Mouse (Mus musculus): ENCODE results near the gene Rpl35a. TPM values are rescaled to one million over a fixed set of nuclear protein-coding genes. Genes with fewer than 3 reads are reported as not detected.

The Rpl35a gene
- total RNA-seq, 1 experiment: 1,755 TPM

DNA sequence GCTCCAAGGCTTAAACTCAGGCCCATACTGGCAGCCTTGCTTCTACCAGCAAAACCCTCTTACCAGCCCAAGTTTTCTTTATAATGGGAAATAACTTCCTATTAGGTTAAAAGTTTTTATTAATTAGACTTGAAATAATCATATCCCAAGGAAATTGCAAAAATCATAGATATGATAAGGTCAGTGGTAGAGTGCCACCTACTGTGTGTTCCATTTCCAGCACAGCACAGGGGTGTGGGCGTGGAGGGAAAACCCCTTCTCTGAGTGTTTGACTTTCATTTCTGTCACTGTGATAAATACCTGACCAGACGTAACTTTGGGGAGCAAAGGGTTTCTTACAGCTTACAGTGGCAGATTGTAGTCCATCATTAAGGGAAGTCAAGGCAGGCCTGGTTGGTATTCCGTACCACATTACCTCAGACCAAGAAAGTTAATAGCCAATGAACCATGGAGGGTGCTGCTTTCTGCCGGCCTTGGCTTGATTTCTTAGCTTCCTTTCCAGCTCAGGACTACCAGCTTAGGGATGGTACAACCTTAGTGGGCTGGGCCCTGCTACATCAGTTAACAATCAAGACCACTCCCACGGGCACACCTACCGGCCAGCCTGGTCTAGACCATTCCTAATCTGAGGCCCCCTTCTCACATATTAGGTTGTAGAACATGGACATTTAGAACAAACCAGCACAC lies 16.8 kb downstream of the Rpl35a start:
- Histone ChIP-seq H3K27ac (ENCODE audit: insufficient read depth, low read depth, low read length, poor library complexity, severe bottlenecking) (no peak overlapping the region), H3K9me3 (ENCODE audit: control insufficient read depth, insufficient read depth, low read depth, low read length) (no peaks in the 10 kb centered on the region), H3K9ac (ENCODE audit: insufficient read depth, low read depth, low read length, poor library complexity, severe bottlenecking) (no peak overlapping the region), H3K4me1 (ENCODE audit: control insufficient read depth in 2 of 2, insufficient read depth in 2 of 2, low read length in 2 of 2, poor library complexity in 1 of 2) (peaks cover 0 to 2% of the 10 kb centered on the region in 2 experiments; a peak in 1 of 4 replicates), H3K4me3 (ENCODE audit: insufficient read depth in 1 of 2, low read depth in 1 of 2, low read length in 2 of 2, poor library complexity in 1 of 2, severe bottlenecking in 1 of 2) (no peak overlapping the region), H3K36me3 (ENCODE audit: control insufficient read depth, insufficient read depth, low read length, poor library complexity, severe bottlenecking) (peaks cover 10% of the 10 kb centered on the region; the same call in 1 of the 2 replicates)
- in situ Hi-C loops (cut with MboI; ENCODE audit: low sequenced_read_pairs in 2 of 2, unreplicated experiment in 2 of 2): no loop called here
- TF ChIP-seq CHD2 (IDR thresholded peaks at IDR 0.05; ENCODE audit: low read depth, low read length): no peak
- DNase-seq (ENCODE audit: low read depth, low spot score): no peak

GRCm38 (mm10) chr16:33074967-33075366 lies 18.7 kb downstream of the Rpl35a start:
- DNase-seq (ENCODE audit: low read depth, low spot score): no peak
- Histone ChIP-seq H3K9me3 (ENCODE audit: control insufficient read depth, insufficient read depth, low read depth, low read length) (no peaks in the 10 kb centered on the region), H3K27ac (ENCODE audit: insufficient read depth, low read depth, low read length, poor library complexity, severe bottlenecking) (no peak overlapping the region), H3K4me1 (ENCODE audit: control insufficient read depth in 2 of 2, insufficient read depth in 2 of 2, low read length in 2 of 2, poor library complexity in 1 of 2) (peaks cover 0 to 4% of the 10 kb centered on the region in 2 experiments; a peak in 1 of 4 replicates), H3K9ac (ENCODE audit: insufficient read depth, low read depth, low read length, poor library complexity, severe bottlenecking) (no peak overlapping the region), H3K36me3 (ENCODE audit: control insufficient read depth, insufficient read depth, low read length, poor library complexity, severe bottlenecking) (peaks cover 8% of the 10 kb centered on the region; the same call in 1 of the 2 replicates), H3K4me3 (ENCODE audit: insufficient read depth in 1 of 2, low read depth in 1 of 2, low read length in 2 of 2, poor library complexity in 1 of 2, severe bottlenecking in 1 of 2) (no peak overlapping the region)
- no peak for TF ChIP-seq ZNF384 (IDR thresholded peaks at IDR 0.05; ENCODE audit: low read depth, low read length)
- TF ChIP-seq ZC3H11A (IDR thresholded peaks at IDR 0.05; ENCODE audit: borderline replicate concordance, low read depth, low read length): no peak
- TF ChIP-seq MAFK (IDR thresholded peaks at IDR 0.05; ENCODE audit: insufficient read depth, low read depth, low read length): no peak
- TF ChIP-seq CHD2 (IDR thresholded peaks at IDR 0.05; ENCODE audit: low read depth, low read length): no peak
- in situ Hi-C loops (cut with MboI; ENCODE audit: low sequenced_read_pairs in 2 of 2, unreplicated experiment in 2 of 2): no loop called here

DNA sequence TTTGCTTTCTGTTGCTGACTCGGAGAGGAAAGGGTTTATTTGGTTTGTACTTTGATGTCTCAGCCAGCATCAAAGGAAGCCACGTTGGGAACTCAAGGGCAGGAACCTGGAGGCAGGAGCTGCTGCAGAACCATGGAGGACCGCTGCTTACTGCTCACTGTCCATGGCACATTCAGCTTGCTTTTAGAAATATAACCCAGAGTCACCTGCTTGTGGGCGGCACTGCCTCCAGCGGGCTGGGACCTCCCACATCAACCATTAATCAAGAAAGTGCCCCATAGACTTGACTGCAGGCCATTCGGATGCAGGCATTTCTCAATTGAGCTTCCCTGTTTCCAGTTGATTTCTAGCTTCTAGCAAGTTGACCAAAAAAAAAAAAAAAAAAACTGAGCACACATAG lies 19.8 kb downstream of the Rpl35a start:
- H3K9ac ChIP-seq (ENCODE audit: insufficient read depth, low read depth, low read length, poor library complexity, severe bottlenecking): no peak overlapping the region
- TF ChIP-seq HCFC1 (IDR thresholded peaks at IDR 0.05; ENCODE audit: borderline replicate concordance, insufficient read depth, low read length): no peak
- TF ChIP-seq CHD2 (IDR thresholded peaks at IDR 0.05; ENCODE audit: low read depth, low read length): no peak
- no peak for TF ChIP-seq MAFK (IDR thresholded peaks at IDR 0.05; ENCODE audit: insufficient read depth, low read depth, low read length)
- TF ChIP-seq ZNF384 (IDR thresholded peaks at IDR 0.05; ENCODE audit: low read depth, low read length): no peak
- no peak for TF ChIP-seq ZC3H11A (IDR thresholded peaks at IDR 0.05; ENCODE audit: borderline replicate concordance, low read depth, low read length)
- in situ Hi-C loops (cut with MboI; ENCODE audit: low sequenced_read_pairs in 2 of 2, unreplicated experiment in 2 of 2): no loop called here
- H3K4me1 ChIP-seq (ENCODE audit: control insufficient read depth in 2 of 2, insufficient read depth in 2 of 2, low read length in 2 of 2, poor library complexity in 1 of 2): peaks cover 0 to 4% of the 10 kb centered on the region in 2 experiments; a peak in 1 of 4 replicates
- no peak for DNase-seq (ENCODE audit: low read depth, low spot score)
- H3K27ac ChIP-seq (ENCODE audit: insufficient read depth, low read depth, low read length, poor library complexity, severe bottlenecking): no peak overlapping the region
- peaks cover 7% of the 10 kb centered on the region; the same call in 1 of the 2 replicates for H3K36me3 ChIP-seq (ENCODE audit: control insufficient read depth, insufficient read depth, low read length, poor library complexity, severe bottlenecking)
- H3K9me3 ChIP-seq (ENCODE audit: control insufficient read depth, insufficient read depth, low read depth, low read length): no peaks in the 10 kb centered on the region
- H3K4me3 ChIP-seq (ENCODE audit: insufficient read depth in 1 of 2, low read depth in 1 of 2, low read length in 2 of 2, poor library complexity in 1 of 2, severe bottlenecking in 1 of 2): no peak overlapping the region

GRCm38 (mm10) chr16:33077069-33077627 lies 20.9 kb downstream of the Rpl35a start:
- peaks cover 0 to 4% of the 10 kb centered on the region in 2 experiments; a peak in 1 of 4 replicates for H3K4me1 ChIP-seq (ENCODE audit: control insufficient read depth in 2 of 2, insufficient read depth in 2 of 2, low read length in 2 of 2, poor library complexity in 1 of 2)
- in situ Hi-C loops (cut with MboI; ENCODE audit: low sequenced_read_pairs in 2 of 2, unreplicated experiment in 2 of 2): no loop called here
- no peak overlapping the region for H3K27ac ChIP-seq (ENCODE audit: insufficient read depth, low read depth, low read length, poor library complexity, severe bottlenecking)
- peaks cover 9% of the 10 kb centered on the region; the same call in 1 of the 2 replicates for H3K36me3 ChIP-seq (ENCODE audit: control insufficient read depth, insufficient read depth, low read length, poor library complexity, severe bottlenecking)
- H3K9ac ChIP-seq (ENCODE audit: insufficient read depth, low read depth, low read length, poor library complexity, severe bottlenecking): no peak overlapping the region
- DNase-seq (ENCODE audit: low read depth, low spot score): no peak
- H3K4me3 ChIP-seq (ENCODE audit: insufficient read depth in 1 of 2, low read depth in 1 of 2, low read length in 2 of 2, poor library complexity in 1 of 2, severe bottlenecking in 1 of 2): no peak overlapping the region
- H3K9me3 ChIP-seq (ENCODE audit: control insufficient read depth, insufficient read depth, low read depth, low read length): no peaks in the 10 kb centered on the region
- TF ChIP-seq CHD2 (IDR thresholded peaks at IDR 0.05; ENCODE audit: low read depth, low read length) (no peak), MAFK (IDR thresholded peaks at IDR 0.05; ENCODE audit: insufficient read depth, low read depth, low read length) (no peak)

DNA sequence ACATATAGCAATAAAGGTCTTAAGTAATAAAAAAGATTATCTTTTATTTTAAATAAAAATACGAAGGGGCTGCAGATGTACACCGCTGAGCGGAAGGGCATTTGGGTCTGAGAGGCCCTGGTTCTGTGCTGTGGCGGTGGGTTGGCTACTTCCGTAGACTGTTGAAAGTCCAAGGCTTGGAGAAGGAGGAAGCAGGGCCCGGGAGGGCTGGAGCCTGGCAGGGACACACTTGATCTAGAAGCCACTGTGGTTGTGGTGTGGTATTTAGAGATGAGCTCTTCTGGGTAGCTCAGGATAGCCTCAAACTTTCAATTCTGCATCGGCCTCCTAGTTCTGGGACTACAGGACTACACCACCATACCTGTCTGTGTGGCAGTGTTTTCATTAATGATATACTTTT lies 23.8 kb downstream of the Rpl35a start:
- peaks cover 3% of the 10 kb centered on the region; the same call in 1 of the 2 replicates for H3K36me3 ChIP-seq (ENCODE audit: control insufficient read depth, insufficient read depth, low read length, poor library complexity, severe bottlenecking)
- in situ Hi-C loops (cut with MboI; ENCODE audit: low sequenced_read_pairs in 2 of 2, unreplicated experiment in 2 of 2): no loop called here

More for the DNA sequence above, 23.8 kb downstream of the Rpl35a start:
- TF ChIP-seq ZNF384 (IDR thresholded peaks at IDR 0.05; ENCODE audit: low read depth, low read length) (no peak), HCFC1 (IDR thresholded peaks at IDR 0.05; ENCODE audit: borderline replicate concordance, insufficient read depth, low read length) (no peak), ZC3H11A (IDR thresholded peaks at IDR 0.05; ENCODE audit: borderline replicate concordance, low read depth, low read length) (no peak)
- H3K9ac ChIP-seq (ENCODE audit: insufficient read depth, low read depth, low read length, poor library complexity, severe bottlenecking): no peak overlapping the region
- no peak overlapping the region for H3K4me3 ChIP-seq (ENCODE audit: insufficient read depth in 1 of 2, low read depth in 1 of 2, low read length in 2 of 2, poor library complexity in 1 of 2, severe bottlenecking in 1 of 2)
- no peak for DNase-seq (ENCODE audit: low read depth, low spot score)
- H3K27ac ChIP-seq (ENCODE audit: insufficient read depth, low read depth, low read length, poor library complexity, severe bottlenecking): no peak overlapping the region
- H3K9me3 ChIP-seq (ENCODE audit: control insufficient read depth, insufficient read depth, low read depth, low read length): no peaks in the 10 kb centered on the region
- 0 out of 4 replicates have a peak, but pooled peaks cover 0 to 2% of the 10 kb centered on the region in 2 experiments for H3K4me1 ChIP-seq (ENCODE audit: control insufficient read depth in 2 of 2, insufficient read depth in 2 of 2, low read length in 2 of 2, poor library complexity in 1 of 2)

Measured in ES-E14 (cell line).